Mouse (Mus musculus) c-Kit-negative CD71-positive TER-119-positive erythroid progenitor cells, embryonic 14.5 days (primary cell): Measurements from ENCODE around the gene Rufy1.

Experiments used
- DNase-seq: peaks from one replicate; pipeline ENCODE4 v3.0.0-alpha.2; 2013; ENCODE audit warnings: low read depth, low spot score

Gene Rufy1

GRCm38 (mm10) chr11:50431134-50432068 lies 476 bp upstream of the Rufy1 start:
- DNase-seq = peak; percentile 19

DNA sequence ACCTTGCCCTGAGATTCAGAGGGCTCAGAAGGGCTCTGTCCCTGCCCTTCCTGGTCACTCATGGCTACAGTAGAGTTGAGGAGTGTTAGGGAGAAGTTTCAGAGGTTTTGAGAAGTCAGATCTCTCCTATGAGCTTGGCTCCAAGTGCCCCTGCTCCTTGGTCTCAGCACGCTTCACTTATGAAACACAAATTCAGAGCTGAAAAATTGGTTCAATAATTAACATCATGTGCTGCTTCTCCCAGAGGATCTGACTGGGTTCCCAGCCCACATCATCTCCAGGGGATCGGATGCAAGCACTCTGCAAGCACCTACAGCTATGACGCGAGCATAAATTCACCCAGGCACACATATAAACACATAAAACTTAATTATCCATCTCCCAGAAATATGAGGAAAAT lies 4.9 kb downstream of the Rufy1 start:
- no peak for DNase-seq

DNA sequence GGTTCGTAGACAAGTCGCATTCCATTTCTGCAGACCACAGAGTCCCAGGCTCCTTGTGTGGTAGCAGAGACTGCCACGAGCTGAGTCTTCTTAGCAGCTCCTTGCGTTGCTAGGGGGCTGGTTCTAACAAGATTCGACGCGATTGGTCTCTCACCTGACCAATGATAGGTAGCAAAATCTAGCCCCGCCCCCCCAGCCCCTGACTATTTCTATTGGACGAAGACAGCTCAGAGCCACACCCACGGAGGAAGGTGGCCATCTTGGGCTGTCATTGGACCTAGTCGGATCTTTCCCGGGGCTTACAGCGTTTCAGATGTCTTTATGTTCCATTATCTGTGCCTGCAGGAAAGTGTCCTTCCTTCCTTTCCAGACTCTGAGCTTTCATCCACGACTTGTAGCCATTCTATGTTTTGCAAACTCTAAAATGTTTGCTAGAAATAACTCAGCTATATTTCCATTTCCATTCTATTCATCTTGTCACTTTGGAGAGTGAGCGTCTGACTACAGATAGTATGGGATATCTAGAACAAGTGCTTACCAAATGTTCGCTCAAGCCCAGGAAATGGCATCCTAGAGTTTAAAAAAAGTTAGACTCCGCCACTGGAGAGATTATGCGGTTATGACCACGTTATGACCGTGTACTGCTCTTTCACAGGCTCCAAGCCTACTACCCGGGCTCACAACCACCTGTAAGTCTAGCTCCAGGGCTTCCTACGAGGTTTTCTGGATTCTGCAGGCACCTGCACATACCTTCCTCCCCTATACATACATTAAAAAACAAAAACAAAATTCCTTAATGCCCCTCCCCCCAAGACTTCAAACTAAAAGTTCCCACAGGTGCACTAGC lies 8.8 kb downstream of the Rufy1 start:
- DNase-seq = peak; percentile 76

DNA sequence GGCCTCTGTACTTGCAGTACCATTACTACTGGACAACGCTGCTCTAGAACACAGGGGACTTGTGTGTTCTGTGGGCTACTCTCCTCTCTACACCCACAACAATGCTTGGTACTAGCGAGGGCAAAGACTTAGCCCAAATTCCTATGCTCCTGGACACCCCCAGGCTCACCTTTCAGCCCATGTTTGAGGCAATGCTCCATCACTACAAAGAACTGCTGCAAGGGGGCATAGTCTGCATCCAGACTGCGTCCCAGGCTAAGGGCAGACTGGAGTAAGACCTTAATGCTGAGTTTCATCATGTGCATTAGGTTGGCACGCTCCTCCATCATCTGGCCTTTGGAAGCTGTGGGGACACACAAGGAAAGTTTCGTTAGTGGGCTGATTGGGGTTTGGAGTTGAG lies 9.5 kb downstream of the Rufy1 start:
- DNase-seq = no peak

GRCm38 (mm10) chr11:50417856-50418255 lies 13.1 kb downstream of the Rufy1 start:
- DNase-seq = no peak

DNA sequence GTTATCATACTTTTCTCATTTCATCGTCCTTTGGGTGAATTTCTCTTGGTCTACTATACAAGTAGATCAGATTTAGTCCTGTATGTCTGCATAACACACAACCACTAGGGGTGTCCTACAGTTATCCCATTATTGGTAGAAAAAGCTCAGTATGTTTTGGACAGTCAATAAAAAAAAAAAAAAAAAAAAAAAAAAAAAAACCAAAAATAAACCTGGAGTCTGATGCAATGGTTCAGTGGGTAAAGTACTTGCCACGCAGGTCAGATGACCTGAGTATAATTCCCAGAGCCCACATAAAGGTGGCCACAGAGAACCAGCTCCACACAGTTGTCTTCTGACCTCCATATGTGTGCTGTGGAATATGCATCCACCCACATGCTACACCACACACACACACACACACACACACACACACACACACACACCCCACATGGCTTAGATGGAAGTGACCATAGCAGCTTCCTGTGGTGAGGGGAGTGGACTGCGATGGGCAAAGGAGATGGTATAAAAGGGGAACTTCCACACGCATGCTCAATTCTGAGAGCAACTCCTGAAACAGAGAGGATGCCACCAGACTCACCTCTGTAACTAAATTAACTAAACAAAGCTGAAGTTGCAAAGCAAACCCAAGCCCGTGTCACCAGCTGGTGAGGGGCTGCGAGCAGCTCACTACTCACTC lies 15.2 kb downstream of the Rufy1 start:
- no peak for DNase-seq

DNA sequence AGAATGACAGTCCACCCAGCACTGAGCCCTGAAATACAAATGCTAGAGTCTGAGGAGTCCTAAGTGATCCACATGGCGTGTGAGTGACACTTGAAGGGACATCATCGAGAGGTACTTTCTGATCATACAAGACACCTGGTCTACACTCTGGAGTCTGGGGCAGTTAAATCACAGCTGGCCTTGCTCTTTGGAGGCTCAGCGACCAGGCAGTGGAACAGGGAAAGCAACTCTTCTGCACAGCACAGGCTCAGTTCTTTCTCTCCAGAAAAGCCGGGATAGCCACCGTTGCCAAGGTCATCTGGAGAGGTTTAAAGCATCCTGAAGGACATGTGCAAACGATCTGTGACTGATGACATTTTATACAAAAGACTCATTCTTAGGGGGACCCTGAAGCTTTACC lies 23.7 kb downstream of the Rufy1 start:
- DNase-seq = no peak

- no peak for DNase-seq
These were observed 27.4 kb downstream of the Rufy1 start for GRCm38 (mm10) chr11:50403367-50404014.

GRCm38 (mm10) chr11:50402481-50402880 lies 28.4 kb downstream of the Rufy1 start:
- no peak for DNase-seq

DNA sequence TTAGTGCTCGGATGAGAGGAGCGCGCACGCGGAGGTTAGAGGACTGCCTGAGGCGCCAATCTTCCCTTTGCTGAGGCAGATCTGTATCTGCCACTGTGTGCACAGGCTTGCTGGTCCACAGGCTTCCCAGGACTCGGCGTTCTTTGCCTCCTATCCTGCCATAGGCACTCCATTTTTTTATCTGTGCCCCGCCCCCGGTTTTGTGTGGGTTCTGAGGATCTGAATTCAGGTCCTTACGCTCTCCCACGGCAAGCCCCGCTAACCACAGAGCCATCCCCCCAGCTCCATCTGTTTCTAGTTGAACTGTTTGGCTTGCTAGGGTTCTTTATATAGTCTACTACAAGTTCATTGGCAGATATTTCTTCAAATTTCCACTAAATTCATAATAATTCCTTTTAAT lies 32.1 kb downstream of the Rufy1 start:
- DNase-seq = no peak

DNA sequence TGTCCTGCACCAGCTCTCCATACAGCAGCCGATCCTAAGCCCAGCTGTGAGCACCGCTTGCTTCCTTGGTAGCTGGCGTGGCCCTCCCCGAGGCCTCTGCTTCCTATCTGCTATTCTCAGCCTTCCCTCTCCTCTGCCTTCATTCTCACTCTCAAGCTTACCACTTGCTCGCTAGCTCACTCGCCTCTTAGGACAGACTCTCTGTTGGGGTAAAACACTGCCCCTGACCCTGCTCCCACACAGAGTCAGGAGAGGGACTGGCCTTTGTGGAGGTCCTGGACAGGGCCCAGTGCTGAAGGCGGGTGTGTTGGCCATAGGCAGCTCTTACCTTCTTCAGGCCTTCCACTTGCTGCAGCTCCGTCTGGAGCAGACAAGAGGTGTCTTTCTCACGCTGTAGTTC lies 33.6 kb downstream of the Rufy1 start:
- no peak for DNase-seq

GRCm38 (mm10) chr11:50396766-50397307 lies 34.1 kb downstream of the Rufy1 start:
- DNase-seq = no peak

DNA sequence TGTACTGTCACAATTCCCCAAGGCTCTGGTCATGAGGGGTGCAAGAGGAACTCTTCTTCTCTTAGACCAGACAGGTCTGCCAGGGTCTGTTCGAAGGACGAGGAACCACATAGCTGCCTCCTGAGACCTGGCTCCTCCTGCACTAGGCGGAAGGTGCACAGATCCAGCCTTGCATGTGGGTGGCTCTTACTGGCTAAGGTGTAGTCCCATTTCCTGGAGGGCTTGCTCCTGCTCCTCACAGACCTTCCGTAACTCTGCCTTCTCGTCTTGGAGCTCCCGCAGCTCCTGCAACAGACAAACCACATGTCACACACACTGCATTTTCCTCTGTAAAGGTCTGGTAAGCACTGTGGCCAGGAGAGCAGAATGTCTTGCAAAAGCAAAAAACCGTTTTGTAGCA lies 36.2 kb downstream of the Rufy1 start:
- no peak for DNase-seq

DNA sequence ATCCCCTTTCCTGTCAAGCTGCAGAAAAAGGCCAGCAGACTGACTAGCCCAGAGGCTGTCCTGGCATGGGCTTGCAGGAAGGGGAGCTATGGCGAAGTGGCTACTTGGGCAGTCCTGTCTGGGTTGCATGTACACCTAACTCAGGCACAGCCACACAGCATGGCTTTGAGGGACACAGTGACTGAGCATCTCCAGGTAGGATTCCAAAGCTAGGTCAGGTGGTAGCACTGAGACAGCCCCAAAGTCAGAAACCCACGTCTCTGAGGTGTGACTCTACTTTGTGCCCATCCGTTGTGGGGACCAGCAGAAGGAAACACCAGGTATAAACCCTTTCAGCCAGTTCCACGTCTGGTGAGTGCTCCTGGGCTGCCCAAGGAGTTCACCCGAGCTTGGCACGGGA lies 37.6 kb downstream of the Rufy1 start:
- DNase-seq = no peak

- no peak for DNase-seq
These were observed 39.5 kb downstream of the Rufy1 start for GRCm38 (mm10) chr11:50391272-50391960.

GRCm38 (mm10) chr11:50389616-50390015 lies 41.3 kb downstream of the Rufy1 start:
- DNase-seq = no peak

GRCm38 (mm10) chr11:50389011-50389410 lies 41.9 kb downstream of the Rufy1 start:
- DNase-seq = no peak

DNA sequence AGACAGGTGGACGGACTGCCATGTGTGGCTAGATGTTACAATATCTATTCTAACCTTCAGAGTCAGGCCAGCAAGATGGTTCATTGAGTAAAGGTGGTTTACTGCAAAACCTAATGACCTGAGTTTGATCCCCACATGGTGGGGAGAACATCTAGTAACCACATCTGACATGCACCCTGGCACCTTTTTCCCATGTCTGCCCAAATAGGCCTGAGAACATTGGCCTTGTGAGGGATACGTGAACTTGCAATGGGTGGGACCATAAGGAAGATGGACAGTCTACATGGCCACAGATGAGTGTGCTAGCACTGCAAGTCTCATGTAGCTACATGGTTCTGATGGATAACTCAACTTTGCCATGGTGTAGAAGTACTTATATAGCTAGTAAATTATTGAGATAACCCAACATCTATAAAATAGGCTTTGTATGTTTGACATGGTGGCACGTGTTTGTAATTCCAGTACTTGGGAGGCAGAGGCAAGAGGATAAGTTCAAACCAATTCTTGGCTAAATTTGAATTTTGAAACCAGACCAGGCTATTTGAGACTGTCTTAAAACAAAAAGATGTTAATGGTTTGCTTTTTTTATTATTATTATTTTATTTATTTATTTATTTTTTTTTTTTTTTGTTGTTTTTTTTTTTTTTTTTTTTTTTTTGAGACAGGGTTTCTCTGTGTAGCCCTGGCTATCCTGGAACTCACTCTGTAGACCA lies 42.6 kb downstream of the Rufy1 start:
- no peak for DNase-seq

- DNase-seq = no peak
These were observed 43.2 kb downstream of the Rufy1 start for GRCm38 (mm10) chr11:50387697-50388096.

- DNase-seq = no peak
These were observed 43.7 kb downstream of the Rufy1 start for GRCm38 (mm10) chr11:50387167-50387679.
